Mouse (Mus musculus): ENCODE measurements around the gene Syn3.

DNA sequence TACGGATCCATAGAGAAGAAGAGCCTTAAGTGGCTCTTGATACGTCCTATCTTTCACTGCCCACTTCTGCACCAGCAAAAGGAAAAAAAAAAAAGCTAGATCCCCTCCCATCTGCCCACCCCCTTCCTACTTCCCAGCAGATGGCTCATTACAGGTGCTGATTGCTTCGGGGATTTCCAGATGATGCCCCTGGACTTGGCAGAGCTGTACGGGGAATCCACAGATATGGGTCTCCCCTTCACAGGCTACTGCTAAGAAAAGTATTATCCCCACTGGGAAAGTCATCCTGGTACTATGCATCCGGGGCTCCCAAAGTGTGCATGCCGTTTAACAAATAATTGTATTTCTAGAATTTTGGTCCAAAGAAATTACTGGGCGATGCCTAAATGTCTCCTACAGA, 181.1 kb downstream of the Syn3 start:
- TF ChIP-seq CTCF (IDR thresholded peaks at IDR 0.05; ENCODE audit: borderline replicate concordance, control insufficient read depth, extremely low read depth, insufficient read depth, low read length, poor library complexity) (no peak), POLR2A (IDR thresholded peaks at IDR 0.05; ENCODE audit: control insufficient read depth, extremely low read depth, insufficient read depth, low read length, poor library complexity) (no peak)

All from thymus, adult 2 months (tissue).